Mouse (Mus musculus): ENCODE results near the gene Sp140. TPM values are rescaled to one million over a fixed set of nuclear protein-coding genes. Genes with fewer than 3 reads are reported as not detected.

Sp140 gene
- polyA plus RNA-seq, 1 experiment from 2014 or later, result 0.99 TPM

DNA sequence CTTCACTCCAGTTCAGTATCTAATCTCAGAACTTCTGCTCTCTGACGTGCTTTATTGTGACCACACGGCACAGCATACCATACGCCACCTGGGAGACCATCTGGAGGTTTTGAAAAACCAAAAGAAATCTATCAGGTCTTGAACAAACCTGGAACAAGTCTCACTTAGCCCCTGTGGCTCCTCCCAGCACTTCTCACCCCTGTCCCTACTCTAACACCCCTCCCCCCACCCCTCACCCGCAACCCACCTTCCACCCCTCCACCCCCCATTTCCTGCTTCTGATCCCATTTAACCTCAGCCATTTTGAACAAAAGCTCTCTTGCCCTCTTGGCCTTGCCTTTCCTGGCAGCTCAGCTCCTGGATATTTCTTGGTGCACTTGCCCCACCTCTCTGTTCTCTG, 80.0 kb downstream of the Sp140 start:
- in situ Hi-C loops (cut with MboI; ENCODE audit: low pct_unique_long_range_greater_than_20kb), result no loop called here
- no peak for TF ChIP-seq CTCF (IDR thresholded peaks at IDR 0.05)
- POLR2A ChIA-PET, result no interaction called here

DNA sequence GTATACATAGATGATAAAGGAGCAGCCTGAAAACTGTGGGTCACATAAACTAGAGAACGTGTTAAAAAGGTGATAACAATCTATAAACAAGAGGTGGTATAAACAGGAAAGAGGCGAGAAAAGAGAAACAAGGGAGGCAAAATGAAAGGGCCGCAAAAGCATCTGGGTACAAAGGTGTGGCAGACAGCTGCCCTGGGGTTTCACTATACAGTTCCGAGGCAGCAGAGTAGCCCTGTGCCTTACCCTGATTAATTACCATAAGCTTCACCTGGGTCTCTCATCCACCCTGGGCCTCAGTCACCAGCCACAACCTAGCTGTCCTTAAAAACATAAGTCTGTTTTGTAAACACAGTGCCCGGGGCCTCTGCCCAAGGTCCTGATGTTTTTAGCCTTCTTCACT, 86.5 kb downstream of the Sp140 start:
- DNase-seq (ENCODE audit: low read depth, low spot score), result no peak
- POLR2A ChIA-PET, result no interaction called here
- no peak for ATAC-seq
- no peak for TF ChIP-seq CTCF (IDR thresholded peaks at IDR 0.05)
- in situ Hi-C loops (cut with MboI; ENCODE audit: low pct_unique_long_range_greater_than_20kb), result no loop called here
- H3K27me3 ChIP-seq, result peaks cover 2% of the 10 kb centered on the region
- CTCF ChIA-PET, result no interaction called here

More for the DNA sequence above, 80.0 kb downstream of the Sp140 start:
- no peak for DNase-seq (ENCODE audit: low read depth, low spot score)
- H3K27me3 ChIP-seq, result no peaks in the 10 kb centered on the region
- CTCF ChIA-PET, result no interaction called here
- no peak for ATAC-seq

DNA sequence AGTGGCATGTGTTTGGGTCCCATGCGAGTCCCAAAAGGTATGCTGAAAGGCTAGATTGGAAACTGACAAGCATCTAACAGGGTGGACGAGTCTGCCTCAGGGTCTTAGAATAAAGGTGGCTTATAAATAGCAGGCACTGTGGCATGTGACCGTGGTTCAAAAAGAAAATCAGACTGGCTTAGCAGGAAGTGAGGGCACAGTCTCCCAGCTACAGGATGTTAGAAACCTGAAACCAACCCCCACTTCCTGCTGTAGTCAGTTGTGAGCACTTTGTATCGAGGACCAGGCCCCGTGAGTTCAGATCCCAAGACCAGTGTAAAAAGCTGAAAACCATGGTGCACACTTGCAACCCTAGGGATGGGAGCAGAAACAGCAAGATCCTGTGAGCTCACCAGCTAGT, 87.2 kb downstream of the Sp140 start:
- H3K27me3 ChIP-seq, result peaks cover 4% of the 10 kb centered on the region
- DNase-seq (ENCODE audit: low read depth, low spot score) (no peak), ATAC-seq (no peak)
- TF ChIP-seq CTCF (IDR thresholded peaks at IDR 0.05), result no peak
- ChIA-PET CTCF (no interaction called here), POLR2A (no interaction called here)
- in situ Hi-C loops (cut with MboI; ENCODE audit: low pct_unique_long_range_greater_than_20kb), result no loop called here

DNA sequence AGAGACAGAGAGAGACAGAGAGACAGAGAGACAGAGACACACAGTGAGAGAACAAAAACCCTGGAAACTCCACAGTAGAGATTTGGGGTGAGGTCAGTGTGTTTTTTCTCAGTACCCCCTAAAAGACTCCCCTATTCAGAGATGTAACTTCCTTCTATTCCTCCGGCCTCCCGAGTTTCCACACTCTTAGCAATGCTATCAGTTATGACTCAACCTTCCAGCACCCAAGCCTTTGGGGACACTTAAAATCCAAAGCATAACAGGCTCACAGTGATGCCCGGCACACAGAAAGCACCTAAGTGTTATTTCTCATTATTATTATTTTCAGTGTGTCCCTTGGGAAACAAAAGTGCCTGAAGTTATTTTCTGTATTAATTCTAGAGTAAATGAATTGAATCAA, 90.4 kb downstream of the Sp140 start:
- no peak for DNase-seq (ENCODE audit: low read depth, low spot score)
- in situ Hi-C loops (cut with MboI; ENCODE audit: low pct_unique_long_range_greater_than_20kb), result no loop called here
- CTCF ChIA-PET, result no interaction called here

DNA sequence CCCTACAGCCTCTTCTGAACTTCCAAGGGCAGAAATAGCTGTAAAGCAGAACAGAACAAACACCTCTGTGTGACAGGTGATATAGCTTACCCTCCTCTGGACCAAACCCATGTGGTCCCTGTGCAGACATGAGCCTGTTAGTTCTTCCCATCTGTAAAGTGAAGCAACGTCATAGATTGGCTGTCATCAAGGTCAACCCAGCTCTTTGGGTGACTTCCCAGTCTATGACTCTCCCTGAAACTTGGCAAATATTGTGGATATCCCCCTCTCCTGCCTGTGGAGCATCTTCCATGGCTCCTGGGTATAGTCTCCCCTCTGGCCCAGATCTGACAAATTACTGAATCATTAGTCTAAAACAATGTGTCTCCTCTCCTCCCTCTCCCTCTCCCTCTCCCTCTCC, 92.1 kb downstream of the Sp140 start:
- ATAC-seq (no peak), DNase-seq (ENCODE audit: low read depth, low spot score) (no peak)
- ChIA-PET CTCF (no interaction called here), POLR2A (no interaction called here)
- in situ Hi-C loops (cut with MboI; ENCODE audit: low pct_unique_long_range_greater_than_20kb), result no loop called here
- H3K27me3 ChIP-seq, result peaks cover 8% of the 10 kb centered on the region
- no peak for TF ChIP-seq CTCF (IDR thresholded peaks at IDR 0.05)

More for the DNA sequence above, 90.4 kb downstream of the Sp140 start:
- no peak for ATAC-seq
- peaks cover 8% of the 10 kb centered on the region for H3K27me3 ChIP-seq
- TF ChIP-seq CTCF (IDR thresholded peaks at IDR 0.05), result no peak
- POLR2A ChIA-PET, result no interaction called here

DNA sequence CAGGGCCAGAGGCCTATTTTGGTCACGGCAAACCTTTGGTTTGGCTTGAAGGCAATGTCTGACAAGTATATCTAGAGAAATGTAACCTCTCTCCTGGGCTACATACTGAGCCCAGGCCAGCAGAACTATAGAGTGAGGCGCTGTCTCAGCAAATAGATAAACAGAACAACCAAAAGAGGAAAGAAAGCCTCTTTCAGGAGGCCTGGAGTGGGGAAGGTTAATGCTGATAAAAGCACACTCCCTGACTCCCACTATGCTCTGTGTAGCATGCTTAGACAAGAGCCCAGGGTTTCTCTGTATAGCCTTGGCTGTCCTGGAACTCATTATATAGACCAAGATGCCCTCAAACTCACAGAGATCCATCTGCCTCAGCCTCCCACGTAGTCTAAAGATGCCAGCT, 93.1 kb downstream of the Sp140 start:
- POLR2A ChIA-PET, result no interaction called here
- CTCF ChIA-PET, result no interaction called here

More for the DNA sequence above, 93.1 kb downstream of the Sp140 start:
- in situ Hi-C loops (cut with MboI; ENCODE audit: low pct_unique_long_range_greater_than_20kb), result no loop called here
- no peak for TF ChIP-seq CTCF (IDR thresholded peaks at IDR 0.05)
- H3K27me3 ChIP-seq, result peaks cover 8% of the 10 kb centered on the region
- DNase-seq (ENCODE audit: low read depth, low spot score) (no peak), ATAC-seq (no peak)

Other genes starting within 250 kb of the Sp140 start
- not detected for gene G530012D18Rik, start 24.7 kb upstream of the Sp140 start, polyA plus RNA-seq (2021)
- gene Sp110, start 1.6 kb upstream of the Sp140 start, polyA plus RNA-seq (2021), result 0.27 TPM
- gene Sp100, start 49.6 kb downstream of the Sp140 start, polyA plus RNA-seq (2021), result 0.19 TPM
- 0.36 TPM for gene A630001G21Rik, start 178.3 kb downstream of the Sp140 start, polyA plus RNA-seq (2021)
- gene Cab39, start 193.1 kb downstream of the Sp140 start, polyA plus RNA-seq (2021), result 74.3 TPM

Measured in Patski (cell line).